Mouse (Mus musculus) small intestine, adult 2 months (tissue): Measurements from ENCODE around the gene Coro2b.

Experiments
- CTCF ChIP-seq: fragments of 200-500 bp; IDR thresholded peaks from 2 replicates; pipeline ENCODE4 v1.5.1; 2012; ENCODE audit warnings: low read depth, mild to moderate bottlenecking, control low read depth, inconsistent platforms, low read length, moderate library complexity, mixed read lengths; ENCODE audit not compliant: insufficient replicate concordance, insufficient read length; ENCODE audit errors: extremely low read depth
- POLR2A ChIP-seq: fragments of 200-500 bp; IDR thresholded peaks from 2 replicates; pipeline ENCODE4 v1.6.1; 2012; ENCODE audit warnings: low read depth, mild to moderate bottlenecking, control low read depth, inconsistent platforms, low read length, moderate library complexity

GRCm38 (mm10) chr9:62540166-62540565, 3.3 kb upstream of the Coro2b start:
- TF ChIP-seq POLR2A (no peak), CTCF (no peak)
